Mouse (Mus musculus) urinary bladder, postnatal 4 days (tissue): Measurements from ENCODE around the gene Ndufa7.

ENCODE experiments used
- DNase-seq, 2 experiments: peaks; one replicate each; pipeline ENCODE4 v3.0.0; 2021 to 2022; ENCODE audit warnings: low spot score in 2 of 2

The Ndufa7 gene

DNA sequence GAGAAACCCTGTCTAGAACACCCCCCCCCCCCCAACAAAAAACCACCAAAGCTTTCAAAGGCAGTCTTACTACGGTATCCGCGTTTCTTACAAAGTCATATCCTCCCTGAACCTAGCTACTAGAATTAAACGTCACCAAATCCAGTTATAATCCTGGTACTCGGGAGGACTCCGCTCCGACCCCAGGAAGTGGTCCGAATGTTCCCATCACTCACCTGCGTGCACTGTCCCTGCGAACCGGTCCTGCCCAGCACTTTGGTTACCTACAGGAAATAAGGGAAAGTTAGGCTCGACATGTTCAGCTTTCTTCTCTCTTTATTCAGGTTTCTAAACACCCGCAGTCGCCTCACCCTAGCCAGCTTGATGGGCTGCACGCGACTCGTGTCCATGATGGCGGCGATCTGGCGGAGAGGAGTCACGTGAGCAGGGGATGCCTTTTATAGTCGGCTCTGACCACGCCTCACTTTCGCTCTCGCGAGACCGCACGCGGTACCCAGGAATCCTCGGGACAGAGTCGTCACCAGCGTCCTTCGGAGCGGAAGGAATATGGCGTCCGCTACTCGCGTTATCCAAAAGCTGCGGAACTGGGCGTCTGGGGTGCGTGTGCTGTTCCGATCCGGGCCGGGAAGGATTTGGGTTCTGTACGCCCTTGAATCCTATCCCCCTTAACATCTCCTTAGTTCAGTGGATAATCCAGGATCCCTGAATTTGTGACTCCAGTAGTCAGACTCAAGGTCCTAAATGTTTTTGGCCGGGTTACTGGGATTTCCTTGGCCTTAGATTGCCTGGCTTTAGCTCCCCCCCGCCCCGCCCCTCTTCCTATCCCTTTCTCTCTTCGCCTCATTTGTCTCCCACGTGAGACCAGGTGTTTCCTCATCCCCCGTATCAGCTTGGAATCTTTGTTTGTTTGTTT lies at the start of gene Ndufa7, which contains the start of gene Rps28:
Ndufa7 (plus strand) TSS at position 489 of the 913 bp plus-strand sequence.
Rps28 (minus strand) TSS at position 479 of the 913 bp plus-strand sequence.
- peak; percentile 97 to 99 for DNase-seq

DNA sequence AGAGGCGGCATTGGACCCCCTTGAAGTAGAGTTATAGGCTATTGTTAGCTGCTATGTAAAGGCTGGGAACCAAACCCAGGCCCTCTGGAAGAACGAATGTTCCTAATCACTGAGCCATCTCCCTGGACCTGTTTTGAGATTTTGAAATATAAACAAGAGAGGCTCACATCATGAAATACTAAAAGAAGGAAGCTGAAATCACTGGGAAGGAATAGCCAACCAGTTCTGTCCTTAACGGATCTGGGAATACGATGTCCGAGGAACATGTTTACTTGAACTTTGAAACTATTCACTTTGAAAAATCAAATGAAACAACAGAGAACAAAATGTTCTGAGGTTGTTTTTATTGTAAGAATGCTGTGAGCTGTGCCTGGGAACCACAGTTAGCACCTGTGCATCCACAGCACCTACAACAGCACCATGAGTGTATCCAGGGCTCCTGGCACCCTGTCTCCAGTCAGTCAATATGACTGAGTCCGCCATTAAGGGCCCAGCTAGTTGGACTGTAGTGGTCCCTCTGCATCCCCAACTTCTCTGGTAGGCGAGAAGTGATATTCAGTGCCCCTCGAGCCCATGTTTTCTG lies 49.7 kb upstream of the Ndufa7 start:
- DNase-seq = no peak

DNA sequence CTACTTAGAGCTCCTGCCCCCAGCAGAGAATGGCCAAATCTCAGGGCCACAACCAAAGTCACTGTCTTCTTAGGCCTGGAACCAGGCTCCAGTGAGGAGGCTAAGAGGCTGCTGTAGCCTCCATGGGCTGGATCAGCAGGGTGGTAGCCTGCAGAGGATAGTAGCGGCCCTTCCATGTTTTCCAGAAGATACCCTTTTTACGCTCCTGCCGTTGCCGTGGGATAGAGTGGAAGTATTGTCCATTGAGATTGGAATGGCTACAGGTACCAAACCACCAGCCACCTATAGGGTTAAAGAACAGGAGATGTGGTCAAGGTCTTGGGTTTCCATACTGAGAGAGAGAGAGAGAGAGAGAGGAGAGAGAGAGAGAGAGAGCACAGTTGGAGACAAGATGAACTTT lies 49.1 kb upstream of the Ndufa7 start:
- no peak for DNase-seq

DNA sequence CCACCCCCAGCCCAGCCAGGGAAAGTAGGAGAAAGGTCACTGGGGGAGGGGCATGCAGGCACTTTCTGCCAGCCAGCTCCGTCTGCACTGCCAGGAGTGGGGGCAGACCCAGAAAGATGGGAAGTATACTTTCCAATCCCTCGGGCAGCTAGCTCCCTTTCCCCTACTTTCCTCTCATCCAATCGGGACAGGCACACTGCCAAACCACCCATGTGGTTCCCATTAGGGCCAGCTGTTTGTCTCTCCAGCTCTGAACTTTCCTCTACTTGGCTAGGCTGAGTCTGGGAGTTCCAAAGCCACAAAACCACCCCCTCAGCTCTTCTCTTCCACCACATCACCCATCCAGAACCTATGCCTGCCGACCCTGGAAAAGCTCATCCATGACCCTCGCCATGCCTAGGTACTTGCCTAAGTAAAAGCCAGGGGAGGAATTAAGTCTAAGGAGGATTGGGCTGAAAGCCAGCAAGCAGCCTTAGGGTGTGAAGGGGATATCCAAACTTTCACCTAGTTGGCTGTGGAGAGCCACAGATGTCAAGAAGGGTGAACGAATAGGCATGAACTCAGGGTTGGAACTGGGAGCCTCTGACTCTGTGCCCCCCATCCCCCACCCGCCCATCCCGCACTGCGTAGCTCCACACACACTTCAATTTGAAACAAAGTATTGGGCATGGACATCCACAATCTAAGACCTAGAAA lies 45.0 kb upstream of the Ndufa7 start:
- peak; percentile 88 to 94 for DNase-seq

DNA sequence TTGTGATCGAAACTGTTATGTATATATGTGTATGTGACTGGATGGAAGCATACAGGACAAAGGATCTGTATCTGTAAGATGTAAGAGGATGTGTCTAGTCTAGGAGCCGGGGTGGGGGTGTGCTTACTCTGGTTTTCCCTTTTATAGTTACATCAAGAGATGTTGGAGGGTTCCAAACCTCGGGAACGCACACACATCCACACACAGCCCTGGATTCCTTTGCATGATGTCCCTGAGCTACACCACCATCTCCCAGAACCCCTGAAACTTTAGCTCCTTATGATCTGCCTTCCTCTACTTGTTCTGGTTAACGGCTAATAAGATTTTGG lies 44.4 kb upstream of the Ndufa7 start:
- no peak for DNase-seq

DNA sequence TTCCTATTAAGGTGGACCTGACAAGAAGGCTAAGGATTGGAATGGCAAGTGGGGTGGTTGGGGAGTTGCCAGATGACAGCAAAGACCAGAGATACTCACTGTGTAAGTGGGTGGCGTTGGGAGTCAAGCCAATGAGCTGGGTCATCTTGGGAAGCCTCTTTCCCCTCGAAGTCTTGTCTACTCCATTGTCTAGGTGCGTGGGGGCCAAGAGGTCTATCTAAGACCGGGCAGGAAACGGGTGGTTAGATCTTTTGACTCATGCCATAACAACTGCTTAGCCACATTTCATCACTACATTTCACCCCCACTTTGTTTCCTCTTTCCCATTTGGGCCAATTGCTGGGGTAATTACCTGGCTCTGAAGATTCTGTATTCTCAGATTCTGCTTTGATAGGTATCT lies 43.9 kb upstream of the Ndufa7 start:
- no peak for DNase-seq

DNA sequence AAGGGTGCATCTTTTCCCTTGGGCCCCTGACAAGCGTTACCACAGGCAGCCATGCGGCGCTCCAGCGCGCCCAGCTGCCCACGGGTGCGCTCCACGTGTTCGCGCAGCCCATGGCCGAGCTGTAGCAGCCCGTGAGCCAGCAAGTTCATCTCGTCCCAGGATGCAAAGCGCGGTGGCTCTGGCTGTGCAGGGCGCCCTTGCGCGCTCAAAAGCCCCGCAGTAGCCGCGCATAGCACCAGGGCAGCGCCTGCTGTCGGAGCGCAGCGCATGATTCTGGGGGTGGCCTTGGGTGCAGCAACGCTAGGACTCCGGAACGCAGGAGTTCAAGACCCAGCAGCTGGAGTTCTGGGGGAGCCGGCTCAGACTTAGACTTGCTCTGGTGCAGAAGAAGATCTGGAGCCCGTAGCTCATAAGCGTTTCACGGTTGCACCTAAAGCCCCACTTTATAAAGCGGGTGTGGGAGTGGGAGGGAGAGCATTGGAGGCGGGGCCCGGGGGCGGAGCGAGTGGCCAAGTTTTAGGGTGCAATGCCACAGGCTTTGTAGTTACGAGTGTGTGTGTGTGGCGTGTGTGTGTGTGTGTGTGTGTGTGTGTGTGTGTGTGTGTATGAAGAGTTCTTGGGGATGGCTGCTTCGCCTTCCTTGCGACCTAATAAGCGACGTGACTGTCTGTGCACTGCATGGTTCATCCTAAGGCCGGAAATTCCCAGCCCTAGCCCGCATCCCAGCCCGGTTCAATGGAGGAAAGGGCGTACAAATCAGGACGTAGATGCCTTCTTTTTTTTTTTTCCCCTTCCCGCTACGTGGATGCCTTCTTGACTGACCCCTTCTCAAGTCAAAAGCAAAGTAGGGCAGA lies 43.0 kb upstream of the Ndufa7 start, which contains the start of gene Angptl4:
Angptl4 (minus strand) TSS at position 707 of the 854 bp plus-strand sequence.
- DNase-seq = peak; percentile 70 to 77

DNA sequence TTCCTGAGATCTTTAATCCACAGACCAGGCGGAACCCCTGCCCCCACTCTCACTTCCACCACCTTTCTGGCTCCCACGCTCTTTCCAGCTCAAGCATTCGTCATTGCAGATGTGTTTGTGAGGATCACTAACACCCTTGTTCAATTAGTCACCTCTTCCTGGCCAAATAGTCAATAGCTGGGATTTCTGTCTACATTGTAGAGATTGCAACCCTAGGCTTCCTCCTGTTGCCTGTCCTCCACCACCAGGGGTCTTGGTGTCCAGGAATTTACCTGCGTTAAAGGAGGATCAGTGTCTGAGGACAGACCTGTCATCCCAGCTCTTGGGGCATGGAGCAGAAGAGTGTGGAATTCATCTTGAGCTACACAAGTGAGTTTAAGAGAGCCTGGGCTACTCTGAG lies 42.3 kb upstream of the Ndufa7 start:
- DNase-seq = no peak

DNA sequence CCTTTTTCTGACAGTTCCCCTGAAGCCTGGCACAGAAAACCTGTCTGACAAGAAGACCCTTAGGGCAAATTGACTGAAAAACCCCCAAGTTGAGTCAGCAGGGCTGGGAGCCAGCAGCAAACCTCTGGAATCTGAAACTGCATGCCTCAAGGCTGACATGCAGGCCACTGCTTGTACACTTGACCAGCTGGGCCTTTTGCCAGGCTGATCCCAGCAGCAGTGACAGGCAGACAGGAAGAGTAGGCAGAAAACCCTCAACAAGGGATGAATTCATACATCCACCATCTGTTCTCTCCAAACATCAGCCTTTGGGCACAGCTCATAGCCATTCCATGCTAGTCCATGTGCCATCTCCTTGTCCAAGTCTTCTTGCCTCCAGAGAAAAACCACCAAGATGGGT lies 41.0 kb upstream of the Ndufa7 start:
- DNase-seq = peak; percentile 73 to 74

DNA sequence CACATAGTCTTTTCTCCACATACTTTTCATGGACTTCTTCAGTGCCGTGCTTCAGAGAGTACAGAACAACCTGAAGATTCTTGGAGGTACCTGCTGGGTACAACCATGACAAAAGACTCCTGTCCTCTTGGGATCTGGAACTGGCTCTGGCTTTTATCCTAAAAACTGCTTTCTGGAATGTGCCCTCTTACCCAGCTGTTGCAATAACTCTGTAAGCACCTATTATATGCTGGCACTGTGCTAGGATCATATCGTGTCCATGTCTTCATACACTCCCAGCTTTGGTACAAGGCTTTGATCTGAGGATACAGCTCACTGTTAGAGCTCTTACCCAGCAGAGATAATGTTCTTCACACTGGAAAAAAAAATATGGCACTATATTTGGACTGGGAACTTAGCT lies 39.4 kb upstream of the Ndufa7 start:
- DNase-seq = no peak

DNA sequence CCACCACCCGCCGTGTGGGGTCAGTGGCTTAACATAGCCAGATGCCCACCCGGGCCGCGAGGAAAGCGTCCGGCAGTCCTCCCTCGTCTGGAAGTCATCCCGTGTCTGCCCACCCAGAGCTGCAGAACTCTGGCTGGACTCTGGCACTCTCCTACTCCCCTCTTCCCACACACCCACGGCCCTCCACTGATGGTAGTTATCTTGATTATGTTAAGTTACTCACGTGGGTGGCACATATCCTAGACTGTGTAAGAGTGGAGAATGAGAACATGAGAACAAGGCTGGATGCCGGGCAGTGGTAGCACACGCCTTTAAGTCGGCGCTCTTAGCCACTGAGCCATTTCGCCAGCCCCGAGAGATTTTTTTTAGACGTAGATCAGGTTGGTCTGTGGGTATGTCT lies 38.0 kb upstream of the Ndufa7 start:
- no peak for DNase-seq

DNA sequence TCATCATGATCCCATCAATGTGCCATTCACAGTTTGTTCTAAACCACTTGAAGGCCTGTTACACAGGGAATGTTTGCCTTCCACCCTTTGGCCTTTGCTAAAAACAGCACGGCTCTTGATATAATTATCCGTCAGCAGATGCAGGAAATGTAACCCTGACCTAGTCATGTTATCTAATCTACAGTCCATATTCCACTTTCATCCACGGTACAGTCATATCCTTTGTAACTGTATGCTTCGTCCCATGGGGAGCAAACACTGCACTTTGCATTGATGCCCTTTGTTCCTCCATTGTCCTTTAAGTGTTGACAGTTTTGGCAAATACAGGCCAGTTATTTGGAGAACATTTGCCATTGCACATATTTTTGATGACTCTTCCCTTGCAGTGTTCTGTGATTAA lies 35.6 kb upstream of the Ndufa7 start:
- no peak for DNase-seq

DNA sequence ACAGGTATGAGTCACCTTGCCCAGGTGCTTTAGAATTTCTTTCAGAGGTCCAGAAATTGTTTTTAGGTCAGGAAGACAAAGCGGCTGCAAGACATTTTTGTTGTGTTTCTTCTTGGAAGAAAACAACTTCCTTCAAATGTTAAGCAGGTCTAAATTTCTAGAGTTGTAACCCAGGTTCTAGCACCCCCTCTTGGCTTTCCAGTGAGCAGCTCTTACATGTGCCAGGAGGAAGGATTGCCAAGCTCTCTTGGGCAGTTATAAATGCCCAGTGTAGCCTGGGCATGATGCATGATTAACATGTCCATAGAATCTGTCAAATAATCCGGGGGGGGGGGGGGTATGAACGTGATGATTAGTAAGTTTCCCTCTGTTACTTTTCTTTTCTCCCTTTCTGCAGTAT lies 26.1 kb upstream of the Ndufa7 start:
- no peak for DNase-seq

DNA sequence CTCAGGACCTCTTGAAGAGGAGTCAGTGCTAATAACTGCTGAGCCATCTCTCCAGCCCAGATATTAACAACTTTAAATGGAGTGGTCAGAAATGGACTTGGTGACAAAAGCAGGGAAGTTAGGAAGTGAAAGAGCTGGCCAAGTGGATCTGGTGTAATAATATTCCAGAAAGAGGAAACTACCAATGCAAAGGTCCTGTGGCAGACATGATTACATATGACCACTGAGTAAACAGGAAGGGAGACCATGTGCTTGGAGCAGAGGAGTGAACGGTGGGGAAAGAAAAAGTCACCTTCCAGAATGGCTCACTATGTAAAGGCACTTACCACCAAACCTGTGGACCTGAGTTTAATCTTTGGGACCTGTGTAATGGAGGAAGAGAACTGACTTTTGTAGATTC lies 25.1 kb upstream of the Ndufa7 start:
- DNase-seq = no peak

DNA sequence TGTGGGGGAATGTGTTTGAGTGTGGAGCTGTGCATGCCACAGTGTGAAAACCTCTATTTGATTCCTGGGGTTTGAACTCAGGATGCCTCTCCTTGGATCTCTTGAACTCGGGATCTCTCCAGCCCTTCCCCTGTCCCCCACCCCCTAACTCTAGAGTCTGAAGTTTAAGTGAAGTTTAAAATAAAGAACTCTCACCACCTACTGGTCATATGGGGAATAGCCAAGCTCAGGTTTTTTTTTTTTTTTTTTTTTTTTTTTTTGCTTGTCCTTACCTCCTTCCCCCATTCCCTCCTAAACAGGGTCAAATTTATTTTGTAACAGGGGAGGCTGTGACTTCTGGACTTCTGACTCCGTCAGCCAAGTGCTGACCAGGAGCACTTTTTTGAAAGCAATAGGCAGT lies 22.2 kb upstream of the Ndufa7 start:
- DNase-seq = no peak

DNA sequence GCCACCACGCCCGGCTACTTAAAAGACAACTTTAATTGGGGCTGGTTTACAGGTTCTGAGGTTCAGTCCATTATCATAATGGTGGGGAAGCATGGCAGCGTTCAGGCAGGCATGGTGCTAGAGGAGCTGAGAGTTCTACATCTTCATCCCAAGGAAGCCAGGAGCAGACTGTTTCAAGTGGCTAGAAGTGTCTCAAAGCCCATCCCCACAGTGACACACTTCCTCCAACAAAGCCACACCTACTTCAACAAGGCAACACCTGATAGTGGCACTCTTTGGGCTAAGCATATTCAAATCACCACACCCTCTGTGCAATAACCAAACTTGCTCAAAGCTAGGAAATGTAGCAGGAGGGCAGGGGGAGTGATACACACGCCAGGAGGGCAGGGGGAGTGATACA lies 20.2 kb upstream of the Ndufa7 start:
- no peak for DNase-seq

DNA sequence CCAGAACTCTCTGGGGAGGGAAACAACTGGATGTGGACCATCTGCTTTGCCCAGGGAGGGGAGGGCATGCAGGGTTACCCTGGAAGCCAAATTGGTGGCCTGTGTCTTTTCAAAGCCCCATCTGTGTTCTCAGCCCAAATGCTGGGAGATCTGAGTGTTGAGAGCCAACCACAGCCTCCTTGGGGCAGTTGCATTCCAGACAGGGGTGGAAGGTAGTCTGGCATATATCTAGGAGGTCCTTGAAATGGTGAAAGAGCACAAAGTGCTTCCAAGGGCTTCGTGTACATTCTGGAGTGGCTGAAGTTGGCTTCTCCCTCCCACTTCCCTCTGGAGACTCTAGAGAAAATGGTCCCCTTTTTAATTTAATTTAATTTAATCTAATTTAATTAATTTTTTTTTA lies 19.6 kb upstream of the Ndufa7 start:
- DNase-seq = no peak

DNA sequence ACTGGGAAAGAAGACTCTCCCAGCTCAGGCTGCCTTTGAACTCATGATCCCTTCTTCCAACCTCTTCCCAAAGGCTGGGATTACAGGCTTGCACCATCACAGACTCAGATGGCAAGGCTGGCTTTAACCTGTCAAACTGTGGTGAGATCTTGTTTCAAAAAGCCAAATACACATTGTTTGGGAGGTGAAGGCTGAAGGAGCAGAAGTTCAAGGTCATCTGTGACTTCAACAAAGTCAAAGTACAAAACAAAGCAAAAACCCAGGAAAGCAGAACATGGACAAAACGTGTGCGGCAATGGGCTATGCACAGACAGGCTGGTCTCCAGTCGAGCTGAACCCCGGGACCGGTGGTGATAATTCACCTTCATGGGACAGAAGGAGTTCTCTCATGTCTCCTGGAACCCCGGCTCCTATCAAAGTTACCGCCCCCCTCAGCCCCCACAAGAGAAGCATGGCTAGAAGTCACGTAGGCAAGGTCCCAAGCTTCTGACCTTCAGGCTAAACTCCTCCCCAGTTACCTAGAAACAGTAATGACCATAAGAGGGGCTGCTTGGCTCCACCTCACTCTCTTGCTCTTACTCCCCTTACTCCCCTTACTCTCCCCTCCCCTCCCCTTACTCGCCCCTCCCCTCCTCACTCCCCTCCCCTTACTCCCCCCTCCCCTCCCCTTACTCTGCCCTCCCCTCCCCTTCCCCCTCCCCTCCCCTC lies 17.0 kb upstream of the Ndufa7 start:
- DNase-seq = no peak

DNA sequence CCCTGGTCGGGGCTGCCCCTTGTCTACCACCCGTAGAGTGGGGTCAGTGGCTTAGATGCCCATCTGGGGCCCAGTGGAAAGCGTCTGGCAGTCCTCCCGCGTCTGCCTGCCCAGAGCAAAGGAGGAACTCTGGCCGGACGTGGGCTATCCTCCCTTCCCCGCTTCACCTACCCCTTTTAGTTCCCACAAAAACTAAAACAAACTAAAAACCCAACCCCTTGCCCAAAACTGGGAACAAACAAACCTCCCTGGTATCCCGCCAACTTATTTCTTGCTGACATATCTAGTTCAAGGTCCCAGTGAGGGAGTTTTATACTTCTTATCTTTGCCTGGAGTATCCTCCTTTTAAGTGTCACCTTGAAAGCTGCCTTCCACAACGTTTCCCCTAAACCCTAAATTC lies 16.2 kb upstream of the Ndufa7 start:
- DNase-seq = no peak

DNA sequence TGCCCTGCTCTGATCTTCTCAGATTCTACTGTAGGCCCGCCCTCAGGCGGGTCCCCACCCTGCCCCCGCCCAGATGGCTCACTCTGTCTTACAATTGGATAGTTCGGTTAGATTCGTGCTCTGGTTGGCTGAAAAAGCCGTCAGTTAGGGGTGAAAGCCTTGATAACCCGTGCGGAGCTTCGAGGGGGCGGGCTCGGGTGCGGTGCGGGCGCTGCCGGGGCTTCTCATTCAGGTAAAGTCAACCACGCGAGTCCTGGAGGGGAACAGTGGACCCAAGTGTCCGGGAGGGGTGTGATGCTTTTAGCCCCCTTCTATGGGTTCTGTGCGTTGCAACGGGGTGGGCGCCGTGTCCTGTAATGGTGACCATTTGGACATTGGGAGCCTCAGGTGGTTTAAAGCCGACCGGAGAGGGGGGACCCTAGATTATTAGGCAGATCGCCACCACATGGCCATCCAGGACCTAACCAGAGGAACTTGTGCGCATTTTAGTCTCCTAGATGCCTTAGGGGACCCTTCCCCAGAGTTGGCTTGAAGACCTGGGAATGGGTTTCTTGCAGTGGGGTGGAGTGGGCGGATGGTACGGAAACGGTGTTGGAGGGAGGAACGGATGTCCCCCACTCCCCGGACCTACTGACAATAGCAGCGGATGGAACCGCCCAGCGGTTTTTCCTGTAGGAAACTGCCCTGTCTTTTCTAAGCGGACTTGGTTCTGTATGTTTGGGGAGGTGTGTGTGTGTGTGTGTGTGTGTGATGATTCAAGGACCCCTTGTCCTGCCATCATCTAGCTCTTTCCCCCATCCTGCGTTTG lies 13.8 kb upstream of the Ndufa7 start, which contains the start of gene Kank3:
Kank3 (plus strand) TSS at position 186 of the 808 bp plus-strand sequence.
- peak; percentile 86 to 95 for DNase-seq
